Mouse (Mus musculus) olfactory bulb, adult 2 months (tissue): ENCODE results near the gene Bloc1s2. TPM values are rescaled to one million over a fixed set of nuclear protein-coding genes. Genes with fewer than 3 reads are reported as not detected.
A peak's percentile ranks its signal among the peaks of the same experiment; 100 is the strongest.

Source experiments
- H3K27ac ChIP-seq: fragments of 200-500 bp; 2 replicates; pipeline ENCODE4 v1.5.1; 2012; ENCODE audit warnings: low read depth, low read length; ENCODE audit not compliant: insufficient read depth
- H3K4me1 ChIP-seq: fragments of 200-500 bp; 2 replicates; pipeline ENCODE4 v1.6.1; 2012; ENCODE audit warnings: low read length; ENCODE audit not compliant: control insufficient read depth, insufficient read depth
- H3K4me3 ChIP-seq: fragments of 200-500 bp; 2 replicates; pipeline ENCODE4 v1.5.1; 2012; ENCODE audit warnings: mild to moderate bottlenecking, low read depth, low read length, moderate library complexity; ENCODE audit not compliant: insufficient read depth
- CTCF ChIP-seq: fragments of 200-500 bp; IDR thresholded peaks from 2 replicates; pipeline ENCODE4 v1.5.1; 2012; ENCODE audit warnings: low read depth, mild to moderate bottlenecking, low read length, moderate library complexity; ENCODE audit not compliant: insufficient read depth
- POLR2A ChIP-seq: fragments of 200-500 bp; IDR thresholded peaks from 2 replicates; pipeline ENCODE4 v1.6.1; 2012; ENCODE audit warnings: mild to moderate bottlenecking, low read depth, low read length, moderate library complexity; ENCODE audit not compliant: insufficient read depth
- WGBS: fragments of 180-500 bp; shearing (Covaris S2); methylation state at CpG from one replicate; pipeline ENCODE4 v1.1.7; 2018; 5-methylcytosine and 5-hydroxymethylcytosine counted together
- polyA plus RNA-seq: library from polyadenylated mRNA; stranded (reverse); fragments of >200 nt; gene quantifications from 2 replicates; pipeline ENCODE4 v1.2.4, GENCODE M21; 2012; ENCODE audit warnings: low replicate concordance; ENCODE audit not compliant: missing spikeins, insufficient read depth, insufficient read length

The Bloc1s2 gene
- polyA plus RNA-seq, 1 experiment: not detected

DNA sequence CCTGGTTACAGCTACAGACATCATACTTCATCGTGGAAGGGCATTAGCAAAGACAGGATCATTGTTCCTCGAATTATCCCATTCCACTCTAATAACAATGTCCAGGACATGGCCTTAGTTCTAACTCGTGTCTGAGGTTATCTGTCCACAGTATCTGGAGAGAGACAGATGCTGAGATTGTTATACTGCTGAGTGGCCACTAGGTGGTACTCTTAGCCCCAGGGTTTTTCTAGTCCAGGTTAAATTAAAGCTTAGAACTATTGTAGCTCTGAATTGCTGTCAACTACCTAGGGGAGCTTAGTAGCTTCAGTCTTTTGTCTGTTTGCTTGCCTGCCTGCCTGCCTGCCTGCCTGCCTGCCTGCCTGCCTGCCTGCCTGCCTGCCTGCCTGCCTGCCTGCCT, 15.3 kb upstream of the Bloc1s2 start:
- no peaks in the 10 kb centered on the region for H3K4me1 ChIP-seq
- H3K4me3 ChIP-seq: no peak overlapping the region
- H3K27ac ChIP-seq: no peak overlapping the region
- no peak for TF ChIP-seq CTCF
- no peak for TF ChIP-seq POLR2A
- WGBS: 13% methylated on average over 3 of the region's 3 CpGs

DNA sequence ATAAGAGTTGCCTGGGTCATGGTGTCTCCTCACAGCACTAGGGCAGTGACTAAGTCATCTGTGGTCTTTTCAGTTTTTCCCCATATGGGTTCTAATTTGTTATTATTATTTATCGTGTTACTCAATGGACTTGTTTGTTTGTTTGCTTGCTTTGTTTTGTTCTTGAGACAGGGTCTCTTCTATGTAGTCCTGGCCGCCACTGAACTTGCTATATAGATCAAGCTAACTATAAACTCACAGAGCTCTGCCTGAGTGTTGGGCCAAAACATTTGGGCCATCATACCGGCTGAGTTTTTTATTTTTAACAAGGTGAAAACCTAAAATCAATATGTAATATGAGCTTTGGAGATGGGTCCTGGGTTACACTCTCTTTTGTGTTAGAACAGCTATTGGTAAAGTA, 13.1 kb upstream of the Bloc1s2 start:
- H3K4me3 ChIP-seq: no peak overlapping the region
- WGBS: 82% methylated on average over 3 of the region's 3 CpGs
- H3K27ac ChIP-seq: no peak overlapping the region
- no peak for TF ChIP-seq POLR2A
- no peak for TF ChIP-seq CTCF
- no peaks in the 10 kb centered on the region for H3K4me1 ChIP-seq

DNA sequence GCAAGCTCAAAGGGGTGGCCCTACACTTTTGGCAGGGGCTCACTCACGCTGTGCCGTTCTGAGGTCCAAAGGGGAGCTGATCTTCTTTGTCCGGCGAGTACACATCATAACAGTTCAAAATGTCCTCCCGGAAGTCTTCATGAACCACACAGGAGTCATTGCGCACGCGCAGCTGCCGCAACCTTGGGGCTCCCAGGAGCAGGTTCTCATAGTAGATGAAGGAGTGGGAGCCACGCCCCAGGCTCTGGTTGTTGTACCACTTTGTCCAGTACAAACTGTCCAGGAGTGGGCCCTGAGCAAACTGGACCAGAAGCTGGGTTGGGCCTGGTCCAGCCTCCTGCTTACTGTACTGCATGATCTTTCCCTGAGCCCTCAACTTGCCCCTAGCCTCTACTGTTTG, 10.8 kb upstream of the Bloc1s2 start:
- Histone ChIP-seq H3K4me1 (no peaks in the 10 kb centered on the region), H3K27ac (no peak overlapping the region), H3K4me3 (no peak overlapping the region)
- WGBS: 88% methylated on average over 10 of the region's 10 CpGs
- TF ChIP-seq CTCF (no peak), POLR2A (no peak)

DNA sequence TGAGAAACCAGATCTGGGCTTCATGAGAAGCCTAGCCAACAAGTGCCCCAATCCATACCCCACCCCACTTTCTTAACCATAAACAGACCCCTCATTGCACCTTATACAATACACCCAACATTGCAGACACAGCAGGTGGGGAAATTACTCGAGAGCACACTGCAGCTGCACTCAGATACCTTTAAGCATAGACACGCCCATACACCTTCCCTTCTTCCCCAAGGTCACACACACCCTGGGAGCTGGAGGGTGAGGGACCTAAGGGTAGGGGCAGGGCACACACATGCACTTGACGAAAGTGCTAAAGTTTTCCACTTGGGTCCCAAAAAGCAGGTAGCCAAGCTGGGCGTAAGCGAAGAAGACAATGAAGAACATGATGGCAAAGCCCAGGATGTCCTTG, 7.5 kb upstream of the Bloc1s2 start:
- Histone ChIP-seq H3K4me3 (no peak overlapping the region), H3K4me1 (no peaks in the 10 kb centered on the region), H3K27ac (no peak overlapping the region)
- 78% methylated on average over 5 of the region's 5 CpGs for WGBS
- TF ChIP-seq POLR2A (no peak), CTCF (no peak)

DNA sequence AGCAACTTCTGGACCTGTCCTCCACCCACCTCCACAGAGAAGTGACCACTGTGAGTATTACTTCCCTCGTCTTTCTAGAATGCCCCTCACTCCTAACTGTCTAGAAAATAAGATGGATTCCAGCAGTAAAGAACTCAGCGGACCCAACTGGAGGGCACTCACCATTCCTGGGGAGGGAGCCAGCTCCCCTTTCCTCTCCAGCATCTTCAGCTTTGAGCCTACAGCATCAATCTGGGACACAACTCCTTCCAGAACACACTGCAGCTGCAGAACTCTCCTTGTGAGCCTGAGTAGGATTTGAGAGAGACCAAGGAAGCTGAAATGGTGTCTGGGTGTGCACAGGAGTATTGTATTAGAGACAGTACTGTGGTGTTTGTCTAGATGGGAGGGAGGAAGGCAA, 2.7 kb upstream of the Bloc1s2 start:
- Histone ChIP-seq H3K4me3 (no peak overlapping the region), H3K27ac (no peak overlapping the region), H3K4me1 (peaks cover 9% of the 10 kb centered on the region; the same call in 1 of the 2 replicates)
- TF ChIP-seq CTCF (no peak), POLR2A (no peak)
- WGBS: 60% methylated on average over 2 of the region's 2 CpGs

GRCm38 (mm10) chr19:44148345-44148744, 2.1 kb upstream of the Bloc1s2 start:
- Histone ChIP-seq H3K4me1 (peaks cover 9% of the 10 kb centered on the region; the same call in 1 of the 2 replicates), H3K27ac (no peak overlapping the region), H3K4me3 (no peak overlapping the region)
- 40% methylated on average over 2 of the region's 2 CpGs for WGBS
- TF ChIP-seq CTCF: no peak
- TF ChIP-seq POLR2A: no peak

- Histone ChIP-seq H3K4me3 (no peak overlapping the region), H3K4me1 (peaks cover 9% of the 10 kb centered on the region; the same call in 1 of the 2 replicates), H3K27ac (no peak overlapping the region)
- no peak for TF ChIP-seq POLR2A
- TF ChIP-seq CTCF: no peak
- WGBS: 96% methylated on average over 8 of the region's 8 CpGs
Observed at GRCm38 (mm10) chr19:44146951-44147350, 705 bp upstream of the Bloc1s2 start.

DNA sequence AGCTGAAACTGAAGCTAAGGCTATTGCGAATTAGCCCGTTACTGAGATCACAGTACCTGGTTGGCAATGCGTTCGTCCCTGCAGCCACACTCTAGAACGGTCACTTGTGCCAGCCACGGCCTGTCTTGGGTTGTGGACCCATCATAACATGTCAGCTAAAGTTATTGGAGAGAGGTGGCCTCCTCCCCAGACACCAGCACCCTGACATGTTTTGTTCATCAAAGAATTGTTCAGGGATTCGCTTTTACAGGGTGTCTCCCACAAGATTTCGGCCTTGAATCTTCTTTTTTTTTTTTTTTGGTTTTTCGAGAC, 278 bp upstream of the Bloc1s2 start:
- no peak for TF ChIP-seq CTCF
- Histone ChIP-seq H3K27ac (peak overlapping the region; percentile 14; the same call in 1 of the 2 replicates), H3K4me3 (peak overlapping the region; percentile 57), H3K4me1 (peaks cover 9% of the 10 kb centered on the region; the same call in 1 of the 2 replicates)
- WGBS: 54% methylated on average over 9 of the region's 9 CpGs

DNA sequence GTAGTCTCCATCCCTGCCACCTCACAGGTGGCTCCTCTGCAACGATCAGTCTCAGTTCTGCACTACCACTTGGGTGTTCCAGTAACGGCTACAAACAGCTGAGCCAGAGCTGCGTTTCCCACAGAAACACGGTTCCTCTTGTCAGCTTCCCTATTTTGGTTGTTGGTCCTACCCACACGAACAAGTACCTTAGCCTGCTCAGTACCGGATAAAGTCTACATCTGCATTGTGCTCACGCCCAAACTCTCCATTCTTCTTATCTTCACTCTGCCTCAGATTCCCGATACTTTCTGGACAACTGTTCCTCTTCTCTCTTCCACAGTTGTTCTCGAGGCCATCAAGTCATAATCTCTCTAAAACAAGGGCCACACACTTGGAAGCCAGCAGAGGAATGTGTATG, 1.9 kb downstream of the Bloc1s2 start:
- WGBS: 91% methylated on average over 9 of the region's 9 CpGs

GRCm38 (mm10) chr19:44135960-44136485, 10.2 kb downstream of the Bloc1s2 start:
- Histone ChIP-seq H3K4me1 (no peaks in the 10 kb centered on the region), H3K27ac (no peak overlapping the region), H3K4me3 (no peak overlapping the region)
- no peak for TF ChIP-seq POLR2A
- TF ChIP-seq CTCF: no peak
- 26% methylated on average over 7 of the region's 7 CpGs for WGBS

More for the DNA sequence above, 1.9 kb downstream of the Bloc1s2 start:
- Histone ChIP-seq H3K4me1 (peaks cover 9% of the 10 kb centered on the region; the same call in 1 of the 2 replicates), H3K4me3 (no peak overlapping the region), H3K27ac (no peak overlapping the region)
- TF ChIP-seq CTCF (no peak), POLR2A (no peak)
